Mouse (Mus musculus): ENCODE data around the gene Rdh16.
"Not testable (repeated sequence)": the region's sequence is repeated elsewhere in the genome, so short reads cannot be mapped to it uniquely, and the experiment has no call there.

Gene Rdh16

GRCm38 (mm10) chr10:127829121-127829520 lies 28.2 kb downstream of the Rdh16 start:
- no peak for DNase-seq (ENCODE audit: low read depth in 2 of 2, low spot score in 2 of 2)

GRCm38 (mm10) chr10:127834186-127834585 lies 33.2 kb downstream of the Rdh16 start:
- not testable (repeated sequence) for DNase-seq (ENCODE audit: low read depth in 2 of 2, low spot score in 2 of 2)

- no peak for DNase-seq (ENCODE audit: low read depth in 2 of 2, low spot score in 2 of 2)
Measured at GRCm38 (mm10) chr10:127835292-127835691, 34.3 kb downstream of the Rdh16 start.

GRCm38 (mm10) chr10:127837793-127838192 lies 36.8 kb downstream of the Rdh16 start:
- not testable (repeated sequence) for DNase-seq (ENCODE audit: low read depth in 2 of 2, low spot score in 2 of 2)

GRCm38 (mm10) chr10:127838539-127838938 lies 37.6 kb downstream of the Rdh16 start:
- DNase-seq (ENCODE audit: low read depth in 2 of 2, low spot score in 2 of 2), result no peak

GRCm38 (mm10) chr10:127840776-127841175 lies 39.8 kb downstream of the Rdh16 start:
- no peak for DNase-seq (ENCODE audit: low read depth in 2 of 2, low spot score in 2 of 2)

- DNase-seq (ENCODE audit: low read depth in 2 of 2, low spot score in 2 of 2), result not testable (repeated sequence)
Measured at GRCm38 (mm10) chr10:127845945-127846344, 45.0 kb downstream of the Rdh16 start.

GRCm38 (mm10) chr10:127848089-127848488 lies 47.1 kb downstream of the Rdh16 start:
- DNase-seq (ENCODE audit: low read depth in 2 of 2, low spot score in 2 of 2), result no peak

GRCm38 (mm10) chr10:127849628-127850027 lies 48.7 kb downstream of the Rdh16 start, which contains the start of gene Rdh19:
Rdh19 (plus strand) TSS chr10:127849928.
- no peak for DNase-seq (ENCODE audit: low read depth in 2 of 2, low spot score in 2 of 2)

GRCm38 (mm10) chr10:127856376-127856775 lies 55.4 kb downstream of the Rdh16 start:
- DNase-seq (ENCODE audit: low read depth in 2 of 2, low spot score in 2 of 2), result no peak

- no peak for DNase-seq (ENCODE audit: low read depth in 2 of 2, low spot score in 2 of 2)
Measured at GRCm38 (mm10) chr10:127864931-127865330, 64.0 kb downstream of the Rdh16 start.

- DNase-seq (ENCODE audit: low read depth in 2 of 2, low spot score in 2 of 2), result no peak
Measured at GRCm38 (mm10) chr10:127866232-127866631, 65.3 kb downstream of the Rdh16 start, which contains the start of gene Rdh16f2. Rdh16f2 (plus strand) TSS chr10:127866474.

- DNase-seq (ENCODE audit: low read depth in 2 of 2, low spot score in 2 of 2), result no peak
Measured at GRCm38 (mm10) chr10:127872484-127872883, 71.5 kb downstream of the Rdh16 start.

- no peak for DNase-seq (ENCODE audit: low read depth in 2 of 2, low spot score in 2 of 2)
Measured at GRCm38 (mm10) chr10:127877681-127878080, 76.7 kb downstream of the Rdh16 start.

- no peak for DNase-seq (ENCODE audit: low read depth in 2 of 2, low spot score in 2 of 2)
Measured at GRCm38 (mm10) chr10:127878262-127879057, 77.5 kb downstream of the Rdh16 start.

GRCm38 (mm10) chr10:127879155-127879688 lies 78.3 kb downstream of the Rdh16 start:
- no peak for DNase-seq (ENCODE audit: low read depth in 2 of 2, low spot score in 2 of 2)

- no peak for DNase-seq (ENCODE audit: low read depth in 2 of 2, low spot score in 2 of 2)
Measured at GRCm38 (mm10) chr10:127881041-127881440, 80.1 kb downstream of the Rdh16 start.

- no peak for DNase-seq (ENCODE audit: low read depth in 2 of 2, low spot score in 2 of 2)
Measured at GRCm38 (mm10) chr10:127886551-127886950, 85.6 kb downstream of the Rdh16 start.

- no peak for DNase-seq (ENCODE audit: low read depth in 2 of 2, low spot score in 2 of 2)
Measured at GRCm38 (mm10) chr10:127886971-127887370, 86.0 kb downstream of the Rdh16 start.

- no peak for DNase-seq (ENCODE audit: low read depth in 2 of 2, low spot score in 2 of 2)
Measured at GRCm38 (mm10) chr10:127888605-127889004, 87.7 kb downstream of the Rdh16 start, which contains the start of gene Rdh7. Rdh7 (minus strand) TSS chr10:127888817.

GRCm38 (mm10) chr10:127891481-127891880 lies 90.5 kb downstream of the Rdh16 start:
- DNase-seq (ENCODE audit: low read depth in 2 of 2, low spot score in 2 of 2), result no peak
